Mouse (Mus musculus) kidney, embryonic 16.5 days (tissue): ENCODE results near the gene Fut11. TPM values are rescaled to one million over a fixed set of nuclear protein-coding genes. Genes with fewer than 3 reads are reported as not detected.
A peak's percentile ranks its signal among the peaks of the same experiment; 100 is the strongest.

Source experiments
- ATAC-seq: fragments of 200-750 bp; cut with Nextera tagmentation; 2 replicates; pipeline ENCODE4 v1.8.0; 2017; ENCODE audit warnings: moderate TSS enrichment; ENCODE audit not compliant: low FRiP score, low TSS enrichment
- H3K27ac ChIP-seq: fragments of 300-500 bp; sonication (generic); 2 replicates; pipeline ENCODE4 v1.5.1; 2014; ENCODE audit warnings: low read length
- H3K27me3 ChIP-seq: fragments of 300-500 bp; sonication (generic); 2 replicates; pipeline ENCODE4 v1.6.1; 2014; ENCODE audit warnings: low read length, control low read depth, mixed read lengths; ENCODE audit not compliant: insufficient read depth
- H3K36me3 ChIP-seq: fragments of 300-500 bp; sonication (generic); 2 replicates; pipeline ENCODE4 v1.6.1; 2014; ENCODE audit warnings: low read length, control low read depth, mixed read lengths; ENCODE audit not compliant: insufficient read depth
- H3K4me1 ChIP-seq: fragments of 300-500 bp; sonication (generic); 2 replicates; pipeline ENCODE4 v1.6.1; 2014; ENCODE audit warnings: low read length, control low read depth, mixed read lengths; ENCODE audit not compliant: insufficient read depth
- H3K4me2 ChIP-seq: fragments of 300-500 bp; sonication (generic); replicated peaks from 2 replicates; pipeline ENCODE4 v1.6.1; 2014; ENCODE audit warnings: low read depth, low read length
- H3K4me3 ChIP-seq: fragments of 300-500 bp; sonication (generic); 2 replicates; pipeline ENCODE4 v1.5.1; 2014; ENCODE audit warnings: mild to moderate bottlenecking, low read length
- H3K9ac ChIP-seq: fragments of 300-500 bp; sonication (generic); replicated peaks from 2 replicates; pipeline ENCODE4 v1.6.1; 2014; ENCODE audit warnings: low read length
- H3K9me3 ChIP-seq: fragments of 300-500 bp; sonication (generic); 2 replicates; pipeline ENCODE4 v1.6.1; 2016; ENCODE audit warnings: low read length, control low read depth
- WGBS: fragments of 180-500 bp; shearing (Covaris S2); extraction: QIAGEN DNeasy Blood & Tissue Kit; methylation state at CpG from one replicate; pipeline ENCODE4 v1.1.7; 2014; 5-methylcytosine and 5-hydroxymethylcytosine counted together
- polyA plus RNA-seq: library from polyadenylated mRNA; unstranded; fragments of >200 nt; fragmentation: Nextera tagmentation; extraction: Ambion mirVana; gene quantifications from 2 replicates; pipeline ENCODE4 v1.2.1, GENCODE M21; 2015

Gene Fut11
- polyA plus RNA-seq, 1 experiment from 2014 or later, result 28.2 TPM

DNA sequence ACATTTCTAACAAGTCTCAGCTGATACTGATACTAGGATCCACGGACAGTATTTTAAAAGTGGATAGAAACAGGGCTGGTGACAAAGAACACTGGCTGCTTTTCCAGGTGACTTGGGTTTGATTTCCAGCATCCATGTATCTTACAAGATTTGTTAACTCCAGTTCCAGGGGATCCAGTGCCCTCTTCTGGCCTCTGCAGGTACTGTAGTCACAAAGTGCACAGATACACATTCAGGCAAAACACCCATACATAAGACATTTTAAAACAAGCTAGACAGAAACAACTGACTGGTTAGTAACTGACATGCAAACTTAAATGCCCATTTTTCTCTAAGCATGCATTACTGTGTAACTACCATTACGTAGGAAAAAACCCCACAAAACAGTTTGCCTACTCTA lies 21.8 kb upstream of the Fut11 start:
- Histone ChIP-seq H3K9me3 (no peaks in the 10 kb centered on the region), H3K4me2 (0 out of 2 replicates have a peak overlapping the region, but pooled peaks have one; percentile 77), H3K27me3 (no peaks in the 10 kb centered on the region; the same call in 1 of the 2 replicates), H3K4me3 (no peak overlapping the region), H3K9ac (no peak overlapping the region), H3K27ac (no peak overlapping the region), H3K4me1 (peaks cover 9% of the 10 kb centered on the region; the same call in 1 of the 2 replicates), H3K36me3 (peaks cover 21% of the 10 kb centered on the region)
- no peak for ATAC-seq
- WGBS, result 89% methylated on average over 2 of the region's 2 CpGs

DNA sequence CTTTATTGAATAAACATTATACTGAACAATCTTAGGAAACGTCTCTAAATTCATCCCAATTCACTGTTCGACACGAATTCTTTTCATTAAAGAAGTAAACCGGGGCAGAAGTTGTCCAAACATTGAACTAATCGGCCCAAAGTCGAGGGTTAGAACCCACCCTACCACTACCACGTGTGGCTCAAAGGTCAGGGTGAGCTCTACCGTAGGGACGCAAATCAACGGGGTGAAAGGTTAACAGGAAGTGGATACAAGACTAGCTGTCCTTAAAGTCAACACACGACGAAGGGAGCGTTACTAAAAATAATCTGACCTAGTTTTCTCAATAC lies 21.1 kb upstream of the Fut11 start:
- H3K36me3 ChIP-seq, result peaks cover 28% of the 10 kb centered on the region
- peak overlapping the region; percentile 97 for H3K27ac ChIP-seq
- H3K9ac ChIP-seq, result peak overlapping the region; percentile 70
- peak overlapping the region; percentile 77 for H3K4me2 ChIP-seq
- H3K4me3 ChIP-seq, result peak overlapping the region; percentile 87
- peaks cover 9% of the 10 kb centered on the region; the same call in 1 of the 2 replicates for H3K4me1 ChIP-seq
- WGBS, result 11% methylated on average over 13 of the region's 13 CpGs
- no peaks in the 10 kb centered on the region for H3K9me3 ChIP-seq
- ATAC-seq, result peak; percentile 47
- no peaks in the 10 kb centered on the region; the same call in 1 of the 2 replicates for H3K27me3 ChIP-seq

DNA sequence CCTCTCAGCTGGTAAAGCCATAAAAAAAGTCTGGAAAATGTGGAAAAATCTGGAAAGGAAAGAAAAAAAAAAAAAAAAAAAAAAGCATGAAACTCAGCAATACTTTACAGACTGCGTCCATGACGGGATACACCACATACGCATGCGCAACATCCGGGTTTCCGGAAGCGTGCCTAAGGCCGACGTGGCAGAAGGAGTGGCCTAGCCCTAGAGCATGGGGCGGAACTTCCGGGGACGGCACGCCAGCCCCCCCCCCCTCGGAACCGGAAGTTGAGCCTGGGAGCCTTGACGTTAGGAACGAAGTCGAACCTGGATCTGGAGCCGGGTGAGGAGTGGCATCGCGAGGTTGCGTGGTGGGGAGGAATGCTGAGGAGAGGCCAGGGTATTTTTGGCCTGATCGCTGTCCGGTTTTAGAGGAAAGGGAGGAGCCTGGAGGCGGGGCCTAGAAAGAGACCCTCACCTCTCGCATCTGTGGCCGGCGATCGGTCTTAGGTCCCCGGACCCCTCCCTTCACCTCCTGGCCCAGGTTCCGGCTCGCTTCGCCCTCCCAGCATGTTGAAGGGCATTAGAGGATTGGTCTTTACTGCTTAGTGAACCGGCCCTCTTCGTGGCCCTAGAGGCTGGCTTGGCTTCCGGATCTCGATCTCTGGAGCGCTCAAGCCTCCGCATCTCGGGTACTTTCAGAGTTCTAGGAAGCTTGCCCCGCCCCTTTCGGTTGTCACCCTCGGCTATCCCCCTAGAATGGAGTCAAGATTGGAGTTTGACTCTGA lies 20.5 kb upstream of the Fut11 start, which contains the start of gene Sec24c:
TSS of gene Sec24c (plus strand) at position 245 of the 770 bp plus-strand sequence.
- Histone ChIP-seq H3K9me3 (no peaks in the 10 kb centered on the region), H3K27me3 (no peaks in the 10 kb centered on the region; the same call in 1 of the 2 replicates), H3K4me2 (peak within 1 kb of the TSS; percentile 77), H3K4me1 (peaks cover 9% of the 10 kb centered on the region; the same call in 1 of the 2 replicates), H3K36me3 (peaks cover 34% of the 10 kb centered on the region), H3K4me3 (peak within 1 kb of the TSS; percentile 87), H3K27ac (peak within 1 kb of the TSS; percentile 97), H3K9ac (peak within 1 kb of the TSS; percentile 93)
- ATAC-seq, result peak; percentile 96
- 2% methylated on average over 43 of the region's 43 CpGs for WGBS

DNA sequence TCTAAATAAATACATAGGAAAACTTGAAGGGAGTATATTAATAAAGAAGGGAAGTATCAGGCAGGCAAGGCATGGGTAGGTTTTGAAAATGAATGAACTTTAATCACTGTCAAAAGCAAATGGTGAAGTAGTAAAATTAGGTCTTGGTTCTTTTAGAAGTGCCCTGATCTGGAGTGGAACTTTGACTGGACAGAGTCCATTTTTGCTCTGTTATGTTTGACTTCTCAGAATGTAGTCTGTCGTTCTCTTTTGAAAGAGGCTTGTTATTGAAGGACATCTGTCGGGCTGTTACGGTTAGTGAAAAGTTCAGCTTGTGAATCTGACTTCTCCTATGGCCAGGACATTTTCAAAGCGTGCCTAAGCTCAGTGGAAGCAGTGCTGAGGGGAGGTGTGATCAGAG lies 16.9 kb upstream of the Fut11 start:
- 97% methylated on average over 4 of the region's 4 CpGs for WGBS

DNA sequence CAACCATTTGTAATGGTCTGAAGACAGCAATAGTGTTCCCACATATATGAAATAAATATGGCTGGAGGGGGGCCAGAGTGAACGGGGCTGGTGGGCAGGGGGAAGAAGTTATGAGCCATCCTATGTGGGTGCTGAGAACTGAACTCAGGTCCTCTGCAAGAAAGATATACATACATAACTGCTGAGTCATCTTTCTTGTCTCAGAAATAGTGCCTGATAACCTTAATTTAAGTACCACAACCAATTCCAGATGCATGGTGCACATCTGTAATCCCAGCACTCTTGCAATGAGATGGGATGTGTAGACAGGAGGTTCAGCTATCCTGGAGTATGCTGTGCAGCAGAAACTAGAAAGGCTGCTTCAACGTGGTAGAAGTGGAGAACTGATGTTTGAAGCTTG lies 13.0 kb upstream of the Fut11 start:
- H3K4me2 ChIP-seq, result no peak overlapping the region
- no peaks in the 10 kb centered on the region for H3K9me3 ChIP-seq
- H3K4me1 ChIP-seq, result no peaks in the 10 kb centered on the region
- 96% methylated on average over 2 of the region's 2 CpGs for WGBS
- peaks cover 96% of the 10 kb centered on the region for H3K36me3 ChIP-seq
- no peak overlapping the region for H3K9ac ChIP-seq
- H3K27me3 ChIP-seq, result no peaks in the 10 kb centered on the region
- H3K4me3 ChIP-seq, result no peak overlapping the region
- H3K27ac ChIP-seq, result no peak overlapping the region
- no peak for ATAC-seq

More for the DNA sequence above, 16.9 kb upstream of the Fut11 start:
- H3K36me3 ChIP-seq, result peaks cover 68% of the 10 kb centered on the region
- ATAC-seq, result no peak
- H3K9ac ChIP-seq, result no peak overlapping the region
- H3K4me2 ChIP-seq, result no peak overlapping the region
- H3K9me3 ChIP-seq, result no peaks in the 10 kb centered on the region
- peaks cover 9% of the 10 kb centered on the region; the same call in 1 of the 2 replicates for H3K4me1 ChIP-seq
- no peaks in the 10 kb centered on the region for H3K27me3 ChIP-seq
- H3K27ac ChIP-seq, result no peak overlapping the region
- no peak overlapping the region for H3K4me3 ChIP-seq

DNA sequence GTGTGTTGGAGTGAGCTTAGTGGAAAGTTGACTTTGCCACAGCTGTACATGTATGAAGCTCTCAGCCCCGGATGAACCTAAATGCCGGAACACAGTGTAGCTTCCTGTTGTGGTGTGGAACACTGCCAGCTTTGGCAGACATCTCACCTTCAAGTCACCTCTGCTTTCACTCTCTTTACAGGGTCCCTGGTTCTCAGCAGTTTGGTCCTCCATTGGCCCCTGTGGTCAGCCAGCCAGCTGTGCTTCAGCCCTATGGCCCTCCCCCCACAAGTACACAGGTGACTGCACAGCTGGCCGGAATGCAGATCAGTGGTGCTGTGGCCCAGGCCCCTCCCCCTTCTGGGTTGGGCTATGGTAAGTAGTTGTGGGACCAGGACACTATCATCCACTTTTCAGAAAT lies 12.3 kb upstream of the Fut11 start:
- no peak; the same call in 1 of the 2 replicates for ATAC-seq
- no peaks in the 10 kb centered on the region for H3K27me3 ChIP-seq

DNA sequence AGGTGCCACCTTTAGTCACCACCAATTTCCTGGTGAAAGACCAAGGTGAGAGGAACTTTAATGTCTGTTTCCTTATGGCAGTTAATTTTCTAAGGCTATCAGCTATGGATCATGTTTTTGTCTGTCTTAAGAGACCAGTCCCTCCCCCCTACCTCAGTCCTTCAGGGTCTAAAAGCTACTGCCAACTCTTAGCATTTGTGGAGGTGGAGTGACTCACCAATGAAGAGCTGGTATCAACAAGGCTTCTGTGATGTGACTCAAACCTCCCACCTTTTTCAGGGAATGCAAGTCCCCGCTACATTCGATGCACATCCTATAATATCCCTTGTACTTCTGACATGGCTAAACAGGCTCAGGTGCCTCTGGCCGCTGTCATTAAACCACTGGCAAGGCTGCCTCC lies 8.2 kb upstream of the Fut11 start:
- H3K4me1 ChIP-seq, result no peaks in the 10 kb centered on the region
- H3K9me3 ChIP-seq, result no peaks in the 10 kb centered on the region
- no peak overlapping the region for H3K27ac ChIP-seq
- no peaks in the 10 kb centered on the region for H3K27me3 ChIP-seq
- H3K4me3 ChIP-seq, result no peak overlapping the region
- H3K36me3 ChIP-seq, result peaks cover 94% of the 10 kb centered on the region
- no peak for ATAC-seq
- H3K9ac ChIP-seq, result no peak overlapping the region
- no peak overlapping the region for H3K4me2 ChIP-seq
- 96% methylated on average over 3 of the region's 3 CpGs for WGBS

More for the DNA sequence above, 12.3 kb upstream of the Fut11 start:
- WGBS, result 48% methylated on average over 3 of the region's 3 CpGs
- H3K36me3 ChIP-seq, result peaks cover 96% of the 10 kb centered on the region
- H3K4me3 ChIP-seq, result no peak overlapping the region
- no peak overlapping the region for H3K9ac ChIP-seq
- H3K9me3 ChIP-seq, result no peaks in the 10 kb centered on the region
- H3K27ac ChIP-seq, result no peak overlapping the region
- no peak overlapping the region for H3K4me2 ChIP-seq
- H3K4me1 ChIP-seq, result no peaks in the 10 kb centered on the region

DNA sequence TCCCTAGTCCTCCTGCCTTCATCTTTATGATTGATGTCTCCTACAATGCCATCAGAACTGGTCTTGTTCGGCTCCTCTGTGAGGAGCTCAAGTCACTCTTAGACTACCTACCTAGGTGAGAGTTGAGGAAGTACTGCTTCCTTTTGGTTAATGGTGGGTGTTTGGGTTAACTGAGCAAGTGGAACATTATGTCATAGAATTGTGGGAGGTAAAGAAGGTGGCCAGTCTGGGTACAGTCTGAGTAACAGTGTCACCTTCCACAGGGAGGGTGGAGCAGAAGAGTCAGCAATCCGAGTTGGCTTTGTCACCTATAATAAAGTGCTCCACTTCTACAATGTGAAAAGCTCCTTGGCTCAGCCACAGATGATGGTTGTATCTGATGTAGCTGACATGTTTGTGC lies 5.8 kb upstream of the Fut11 start:
- no peak for ATAC-seq
- Histone ChIP-seq H3K9ac (no peak overlapping the region), H3K9me3 (no peaks in the 10 kb centered on the region), H3K4me2 (no peak overlapping the region), H3K4me1 (peaks cover 3% of the 10 kb centered on the region; the same call in 1 of the 2 replicates), H3K27me3 (no peaks in the 10 kb centered on the region), H3K4me3 (no peak overlapping the region), H3K36me3 (peaks cover 94% of the 10 kb centered on the region), H3K27ac (no peak overlapping the region)
- 91% methylated on average over 2 of the region's 2 CpGs for WGBS

DNA sequence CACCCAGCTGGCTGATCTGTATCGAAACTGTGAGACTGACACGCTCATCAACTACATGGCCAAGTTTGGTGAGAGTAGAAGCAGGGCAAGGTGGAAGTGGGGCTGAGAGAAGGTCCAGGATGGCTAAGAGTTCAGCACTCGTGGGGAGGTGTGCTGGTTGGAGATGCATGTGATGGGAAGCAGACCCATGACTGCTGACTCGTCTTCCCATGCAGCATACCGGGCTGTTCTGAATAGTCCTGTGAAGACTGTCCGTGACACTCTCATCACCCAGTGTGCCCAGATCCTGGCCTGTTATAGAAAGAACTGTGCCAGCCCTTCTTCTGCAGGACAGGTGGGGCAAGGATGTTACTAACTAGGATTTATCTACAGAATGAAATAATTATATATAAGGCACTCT lies 3.0 kb upstream of the Fut11 start:
- H3K4me2 ChIP-seq, result no peak overlapping the region
- H3K27ac ChIP-seq, result no peak overlapping the region
- no peak for ATAC-seq
- H3K27me3 ChIP-seq, result no peaks in the 10 kb centered on the region
- no peaks in the 10 kb centered on the region for H3K9me3 ChIP-seq
- no peak overlapping the region for H3K9ac ChIP-seq
- H3K4me1 ChIP-seq, result peaks cover 20% of the 10 kb centered on the region
- 91% methylated on average over 6 of the region's 6 CpGs for WGBS
- peaks cover 72% of the 10 kb centered on the region for H3K36me3 ChIP-seq
- no peak overlapping the region for H3K4me3 ChIP-seq

DNA sequence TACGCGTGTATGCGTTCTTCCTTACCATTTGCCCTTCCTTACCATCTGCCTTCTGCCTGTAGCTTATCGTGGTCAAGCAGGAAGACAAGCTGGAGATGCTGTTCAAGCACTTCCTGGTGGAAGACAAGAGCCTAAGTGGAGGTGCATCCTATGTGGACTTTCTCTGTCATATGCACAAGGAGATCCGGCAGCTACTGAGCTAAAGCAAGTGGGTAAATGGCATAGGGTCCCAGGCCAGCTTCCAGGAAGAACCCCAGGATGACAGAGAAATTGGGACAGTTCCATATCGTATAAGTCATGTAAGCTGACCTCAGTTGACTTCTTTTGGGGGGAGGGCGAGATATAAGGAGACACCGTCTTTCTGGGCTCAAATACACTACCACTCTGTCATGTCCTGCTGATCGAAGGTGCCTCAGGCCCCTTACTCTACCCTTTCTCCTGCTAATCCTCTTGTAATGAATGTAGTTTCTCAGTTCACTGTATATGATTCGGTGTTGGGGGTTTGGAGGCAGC lies 1.1 kb upstream of the Fut11 start:
- Histone ChIP-seq H3K27ac (no peak overlapping the region), H3K4me2 (no peak overlapping the region), H3K9ac (no peak overlapping the region), H3K9me3 (no peaks in the 10 kb centered on the region), H3K36me3 (peaks cover 54% of the 10 kb centered on the region), H3K4me1 (peaks cover 37% of the 10 kb centered on the region), H3K4me3 (no peak overlapping the region), H3K27me3 (no peaks in the 10 kb centered on the region)
- ATAC-seq, result no peak
- 88% methylated on average over 10 of the region's 10 CpGs for WGBS
